Mouse (Mus musculus): ENCODE data around the gene Rapgef5.

The Rapgef5 gene

DNA sequence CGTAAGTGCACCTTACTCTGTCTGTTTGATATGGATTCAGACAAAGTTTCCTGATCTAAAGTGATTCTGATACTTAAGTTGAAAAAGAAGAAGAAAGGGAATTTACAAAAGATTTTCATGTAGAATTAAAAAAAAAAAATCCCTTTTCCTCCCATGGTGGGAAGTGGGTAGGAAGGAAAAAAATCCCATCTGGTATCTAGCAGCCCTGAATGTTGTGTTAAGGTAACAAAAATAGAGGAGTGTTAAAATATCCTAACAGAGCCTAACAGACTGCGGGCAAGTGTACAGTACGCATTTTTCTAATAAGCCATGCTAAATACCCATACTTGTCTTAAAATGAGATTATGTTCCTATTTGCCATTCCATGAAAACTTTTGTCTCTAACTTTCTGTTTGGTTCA is 150.1 kb downstream of the Rapgef5 start:
- in situ Hi-C loops (cut with MseI, MboI) = no loop called here

DNA sequence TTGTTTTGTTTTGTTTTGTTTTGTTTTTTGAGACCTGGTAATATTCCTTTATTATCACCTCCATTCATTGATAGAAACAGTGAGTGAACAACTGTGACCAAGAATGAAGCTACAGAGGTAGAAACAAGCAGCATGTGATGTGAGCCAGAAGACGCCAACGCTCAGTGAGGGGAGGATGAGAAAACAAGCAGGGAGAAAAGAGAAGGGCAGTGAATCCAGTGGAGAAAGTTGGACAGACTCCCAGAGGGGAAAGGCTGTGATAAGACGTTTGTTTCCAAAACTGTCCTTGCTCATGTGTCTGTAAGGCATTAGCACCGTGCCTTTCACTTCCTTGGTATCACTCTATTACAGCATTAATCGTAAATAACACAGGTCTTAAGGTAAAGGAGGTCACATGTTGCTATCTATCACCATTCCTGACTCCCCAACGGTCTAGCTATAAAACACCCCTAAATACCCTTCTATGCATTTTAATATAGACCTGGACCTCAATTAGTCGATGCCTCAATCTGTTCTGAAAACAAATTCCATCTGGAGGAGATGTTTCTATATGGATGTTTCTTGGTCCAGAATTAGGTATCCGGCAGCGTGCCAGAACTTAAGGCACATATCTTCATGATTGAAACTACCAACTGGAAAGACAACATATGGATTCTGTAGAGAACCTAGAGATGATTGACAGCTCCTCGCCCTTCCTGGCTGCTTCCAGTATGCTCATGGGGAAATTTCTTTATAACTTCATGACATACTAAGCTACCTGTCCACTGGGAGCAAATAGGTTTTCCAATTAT is 153.5 kb downstream of the Rapgef5 start:
- in situ Hi-C loops (cut with MseI, MboI) = no loop called here

DNA sequence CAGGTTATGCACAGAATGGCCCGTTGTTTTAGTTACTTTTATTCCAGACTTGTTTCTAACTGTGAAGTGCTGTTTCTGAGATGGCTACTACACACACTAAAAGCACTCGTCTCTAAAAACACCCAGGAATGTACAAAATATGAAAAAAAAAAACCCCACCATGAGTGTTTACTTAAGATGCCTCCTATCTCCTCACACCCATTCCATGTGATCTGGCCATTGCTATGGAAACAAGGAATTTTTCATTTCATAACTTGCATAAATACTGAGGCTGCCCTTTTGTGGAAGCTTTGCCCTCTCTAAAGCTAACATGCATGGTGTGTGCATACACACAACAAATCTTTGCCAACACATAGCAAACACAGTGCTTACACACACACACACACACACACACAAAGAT is 156.9 kb downstream of the Rapgef5 start:
- in situ Hi-C loops (cut with MseI, MboI) = no loop called here

DNA sequence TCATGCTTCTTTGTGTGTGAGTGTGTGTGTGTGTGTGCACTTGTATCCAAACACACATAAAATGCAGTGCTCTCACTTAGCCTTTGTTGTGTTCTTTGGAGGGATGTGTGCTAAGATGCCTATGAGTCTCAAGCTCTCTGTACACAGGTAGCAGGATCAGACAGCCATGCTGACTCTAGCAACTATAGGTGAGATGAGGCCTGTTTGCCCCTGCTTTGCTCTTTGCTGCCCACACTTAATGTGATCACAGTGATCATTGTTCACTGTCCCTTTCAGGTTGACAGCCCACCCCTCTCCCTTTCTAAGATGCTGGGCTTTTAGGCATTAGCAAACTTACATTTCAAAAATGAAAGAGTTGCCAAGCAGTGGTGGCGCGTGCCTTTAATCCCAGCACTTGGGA is 158.2 kb downstream of the Rapgef5 start:
- in situ Hi-C loops (cut with MseI, MboI) = no loop called here

DNA sequence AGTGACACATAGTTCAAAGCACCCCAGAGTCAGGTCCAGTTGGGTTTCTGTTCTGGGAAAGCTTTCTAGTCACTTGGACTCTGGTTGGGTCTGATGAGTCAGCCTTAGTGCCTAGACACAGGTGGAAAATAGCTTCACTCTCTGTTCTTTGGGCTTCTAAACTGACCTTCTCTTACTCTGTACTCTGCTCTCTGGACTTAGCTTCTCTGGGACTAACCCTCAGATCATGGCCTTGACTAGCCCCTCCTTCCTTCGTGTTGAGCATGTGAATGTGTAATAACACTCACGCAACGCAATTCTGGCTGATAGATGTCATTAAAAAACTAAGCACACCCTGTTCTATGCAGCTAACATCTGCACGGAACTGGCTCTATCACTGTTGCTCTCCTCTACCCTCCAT is 160.0 kb downstream of the Rapgef5 start:
- in situ Hi-C loops (cut with MseI, MboI) = no loop called here

DNA sequence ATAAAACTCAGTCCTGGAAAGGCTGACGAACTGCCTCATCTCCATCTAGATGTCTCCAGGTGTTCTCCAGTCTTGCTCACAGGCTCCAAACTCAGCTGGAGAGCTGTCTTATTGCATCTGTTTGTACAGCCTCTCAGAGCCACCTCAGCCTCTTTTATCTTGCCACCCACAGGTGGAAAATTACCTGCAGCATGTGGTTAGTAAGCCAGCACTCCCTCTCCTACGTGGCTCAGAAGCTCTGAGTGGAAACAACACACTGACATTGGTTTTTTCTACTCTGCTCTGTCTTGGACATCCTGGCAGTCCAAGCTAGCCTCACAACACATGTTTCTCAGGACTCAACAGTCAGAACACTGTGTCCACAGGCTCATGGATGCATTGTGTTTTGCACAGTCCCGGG is 162.6 kb downstream of the Rapgef5 start:
- in situ Hi-C loops (cut with MseI, MboI) = no loop called here

DNA sequence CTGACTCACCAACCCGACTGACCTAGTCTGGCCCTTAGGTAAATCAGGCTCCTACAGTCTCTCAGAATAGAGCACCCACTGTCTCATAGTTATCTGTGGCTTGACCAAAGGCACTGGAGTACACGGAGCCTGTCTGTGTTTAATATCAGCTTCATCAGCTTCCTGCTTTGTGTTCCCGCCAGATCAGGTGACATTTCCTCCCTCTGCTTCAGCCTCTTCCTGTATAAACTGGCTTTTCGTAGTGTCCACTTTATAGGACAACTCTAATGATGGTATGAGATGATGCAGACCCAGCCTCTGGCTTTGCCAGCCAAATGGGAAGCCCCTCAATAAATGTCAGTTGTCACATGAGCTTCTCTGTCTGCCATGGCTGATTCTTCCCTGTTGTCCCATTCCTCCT is 163.5 kb downstream of the Rapgef5 start:
- in situ Hi-C loops (cut with MseI, MboI) = no loop called here

DNA sequence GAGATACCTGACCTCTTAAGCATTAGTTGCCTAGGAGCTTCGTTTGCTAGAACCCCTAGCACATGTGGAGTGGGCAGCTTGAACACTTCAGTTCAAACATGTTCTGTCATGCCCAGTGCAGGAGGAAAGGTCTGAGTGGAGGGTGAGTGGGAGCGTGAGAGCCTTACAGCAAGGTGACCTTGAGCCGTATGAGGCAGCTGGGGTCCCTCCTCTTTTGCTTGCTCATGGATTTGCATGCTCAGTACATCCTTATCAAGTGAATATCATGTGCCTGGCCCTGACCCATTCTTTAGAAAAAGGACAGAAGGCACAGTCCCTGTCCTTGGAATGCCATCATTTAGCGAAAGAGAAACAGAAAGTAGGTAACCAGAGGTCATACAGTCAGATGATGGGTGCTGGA is 165.0 kb downstream of the Rapgef5 start:
- in situ Hi-C loops (cut with MseI, MboI) = no loop called here

DNA sequence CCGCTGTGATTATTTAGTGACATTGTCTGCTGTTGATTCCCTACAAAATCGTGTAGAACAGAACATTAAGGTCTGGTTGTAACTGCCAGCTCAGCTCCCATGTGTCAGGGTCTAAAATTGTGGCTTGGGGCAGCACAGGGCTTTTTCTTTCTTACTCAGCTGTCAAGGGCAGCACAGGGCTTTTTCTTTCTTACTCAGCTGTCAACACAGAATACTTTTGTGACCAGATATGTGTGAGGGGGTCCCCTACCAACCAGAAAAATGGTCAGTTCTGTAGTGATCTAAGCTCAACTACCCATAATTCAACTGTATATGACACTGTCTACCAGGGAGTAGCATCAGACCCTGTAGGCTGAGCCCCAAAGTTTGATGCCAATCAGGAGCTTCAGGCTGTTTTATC is 167.1 kb downstream of the Rapgef5 start:
- in situ Hi-C loops (cut with MseI, MboI) = no loop called here

DNA sequence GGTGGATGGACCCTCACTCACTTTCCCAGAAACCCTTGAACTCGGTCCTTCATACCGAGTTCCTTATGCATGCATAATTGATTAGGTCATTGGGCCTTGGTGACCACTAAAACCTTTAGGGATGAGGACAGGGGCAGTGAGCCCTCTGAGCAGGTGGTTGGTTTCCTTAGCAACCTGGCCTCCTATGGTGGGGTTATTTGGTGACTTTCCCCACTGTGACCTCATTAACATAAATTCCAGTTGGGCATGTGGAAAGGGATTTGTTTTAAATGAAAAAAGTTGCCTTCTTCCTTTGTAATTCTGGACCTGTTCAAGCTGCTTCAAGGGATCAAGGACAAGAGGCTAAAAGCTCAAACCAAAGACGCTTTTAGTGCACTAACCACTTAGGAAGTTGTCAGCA is 167.7 kb downstream of the Rapgef5 start:
- in situ Hi-C loops (cut with MseI, MboI) = no loop called here

DNA sequence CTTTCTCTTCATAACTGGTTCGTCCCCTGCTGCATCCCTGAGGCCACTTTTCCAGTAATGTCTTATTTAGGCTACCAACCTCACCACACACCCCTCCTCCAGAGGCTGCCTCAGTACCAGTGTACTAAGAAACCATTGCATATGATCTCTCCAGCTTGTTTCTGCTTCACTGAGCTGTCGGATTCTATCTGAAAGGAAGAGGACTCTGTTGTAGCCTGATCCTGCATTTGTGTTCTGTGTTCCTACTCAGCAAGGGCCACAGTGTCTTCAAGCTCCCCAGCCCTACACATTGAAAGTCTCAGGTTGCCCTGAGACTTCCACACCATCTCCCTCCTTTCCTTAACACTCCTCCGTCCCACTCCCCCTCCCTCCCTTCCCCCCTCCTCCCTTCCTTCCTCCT is 168.5 kb downstream of the Rapgef5 start:
- in situ Hi-C loops (cut with MseI, MboI) = no loop called here

DNA sequence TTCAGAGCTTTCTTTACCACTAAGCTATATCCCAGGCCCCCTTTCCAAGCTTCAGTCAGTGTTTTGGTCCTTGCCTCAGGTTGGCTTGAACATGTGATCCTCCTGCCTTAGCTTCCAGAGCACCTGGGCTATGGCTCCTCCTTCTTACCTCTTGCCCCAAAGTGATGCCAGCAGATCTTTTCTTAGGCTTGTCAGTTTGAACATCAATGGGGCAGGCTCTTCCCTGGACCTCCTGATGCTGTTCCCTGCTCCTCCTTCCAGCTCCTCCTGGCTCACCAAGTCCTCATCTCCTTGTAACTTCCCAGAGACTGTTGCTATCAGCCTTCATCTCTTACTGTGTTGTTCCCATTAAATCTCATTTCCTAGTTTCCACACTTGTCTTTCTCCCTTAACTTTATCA is 169.1 kb downstream of the Rapgef5 start:
- in situ Hi-C loops (cut with MseI, MboI) = no loop called here

DNA sequence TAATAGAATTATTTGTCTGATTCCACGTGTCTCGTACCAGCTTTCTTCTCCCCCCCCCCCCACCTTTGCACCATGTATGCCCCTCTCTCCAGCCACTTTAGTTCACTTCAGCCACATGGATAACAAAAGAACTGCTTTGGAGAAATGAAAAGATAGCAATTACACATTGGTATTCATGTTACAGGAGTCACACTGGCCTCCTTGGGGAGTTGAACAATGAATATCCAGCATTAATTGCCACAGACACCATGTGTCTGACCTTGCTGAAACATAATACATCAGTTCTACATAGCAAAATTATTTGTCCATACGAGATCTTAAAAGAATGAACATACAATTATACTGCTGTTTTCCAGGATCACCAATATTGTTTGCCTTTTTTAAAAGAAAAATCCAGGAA is 170.5 kb downstream of the Rapgef5 start:
- in situ Hi-C loops (cut with MseI, MboI) = no loop called here

DNA sequence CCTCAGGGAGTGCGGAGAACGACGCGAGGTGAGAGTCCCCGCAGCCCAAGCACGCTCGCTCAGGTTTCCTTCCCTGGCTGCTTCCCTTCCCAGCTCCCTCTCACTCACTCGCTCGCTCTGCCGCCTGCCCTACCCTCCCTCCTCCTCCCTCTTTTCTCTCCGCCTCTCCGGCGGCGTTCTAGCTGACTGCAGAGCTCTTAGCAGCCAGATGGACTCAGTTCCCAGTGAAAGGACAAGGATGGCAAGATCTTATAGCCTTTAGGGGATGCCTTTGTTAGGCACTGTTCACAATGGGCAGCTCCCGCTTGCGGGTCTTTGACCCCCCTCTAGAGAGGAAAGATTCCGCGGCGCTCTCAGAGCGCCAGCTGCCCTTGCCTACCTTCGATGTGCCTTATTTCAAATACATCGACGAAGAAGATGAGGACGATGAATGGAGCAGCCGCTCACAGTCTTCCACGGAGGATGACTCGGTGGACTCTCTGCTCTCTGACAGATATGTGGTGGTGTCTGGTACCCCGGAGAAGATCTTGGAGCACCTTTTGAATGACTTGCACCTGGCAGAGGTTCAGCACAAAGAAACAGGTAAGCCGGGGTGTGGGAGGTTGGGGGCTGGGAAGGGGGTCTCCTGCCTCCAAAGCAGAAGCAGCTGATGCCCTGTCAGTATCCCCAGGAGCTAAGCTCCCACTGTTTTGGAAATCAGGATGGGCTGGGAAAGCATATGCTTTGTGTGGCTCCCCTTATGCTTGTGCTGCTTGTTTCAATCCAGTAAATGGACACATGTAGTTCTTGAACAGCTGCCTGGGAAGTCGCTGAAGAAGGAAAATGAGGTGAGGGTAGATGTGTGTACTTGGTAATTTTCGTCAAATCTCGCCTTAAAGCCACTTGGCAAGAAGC is 172.6 kb downstream of the Rapgef5 start:
- in situ Hi-C loops (cut with MseI, MboI) = no loop called here

DNA sequence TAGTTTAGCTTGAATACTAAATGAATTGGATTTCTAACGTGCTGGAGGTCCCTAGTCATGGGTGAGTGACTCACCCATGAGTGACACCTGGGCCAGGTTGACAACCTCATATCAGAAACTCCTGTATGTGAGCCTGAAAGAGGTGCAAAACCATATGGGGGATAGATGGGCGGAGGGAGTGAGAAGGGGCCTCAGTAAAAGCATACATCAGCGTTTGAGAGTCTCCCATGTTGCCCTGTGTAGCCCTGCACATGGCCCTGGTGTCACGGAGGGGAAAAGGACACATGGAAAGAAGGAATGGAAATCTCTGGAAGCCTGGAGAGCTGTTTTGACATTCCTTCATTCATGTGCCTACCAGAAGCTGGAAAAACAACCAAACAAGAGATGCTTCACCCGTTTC is 175.1 kb downstream of the Rapgef5 start:
- in situ Hi-C loops (cut with MseI, MboI) = no loop called here

DNA sequence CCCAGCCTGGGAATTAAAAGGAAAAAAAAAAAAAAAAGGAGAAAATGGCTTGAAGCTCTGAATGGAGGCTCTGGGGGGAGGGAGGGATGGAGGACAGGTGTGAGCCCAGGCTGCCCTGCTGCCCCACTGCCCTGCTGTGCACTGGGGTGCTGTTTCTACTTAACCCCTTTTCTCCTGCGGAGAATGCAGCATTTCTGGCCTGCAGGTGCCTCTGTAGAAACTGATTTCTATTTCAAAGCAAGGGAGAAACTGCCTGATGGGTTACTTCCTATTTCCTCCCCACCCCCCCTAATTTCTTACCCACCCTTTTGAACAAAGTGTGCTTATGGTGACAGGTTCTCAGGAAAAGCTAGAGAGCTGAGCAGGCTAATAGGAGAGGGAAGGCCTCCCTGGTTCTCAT is 176.5 kb downstream of the Rapgef5 start:
- in situ Hi-C loops (cut with MseI, MboI) = no loop called here

DNA sequence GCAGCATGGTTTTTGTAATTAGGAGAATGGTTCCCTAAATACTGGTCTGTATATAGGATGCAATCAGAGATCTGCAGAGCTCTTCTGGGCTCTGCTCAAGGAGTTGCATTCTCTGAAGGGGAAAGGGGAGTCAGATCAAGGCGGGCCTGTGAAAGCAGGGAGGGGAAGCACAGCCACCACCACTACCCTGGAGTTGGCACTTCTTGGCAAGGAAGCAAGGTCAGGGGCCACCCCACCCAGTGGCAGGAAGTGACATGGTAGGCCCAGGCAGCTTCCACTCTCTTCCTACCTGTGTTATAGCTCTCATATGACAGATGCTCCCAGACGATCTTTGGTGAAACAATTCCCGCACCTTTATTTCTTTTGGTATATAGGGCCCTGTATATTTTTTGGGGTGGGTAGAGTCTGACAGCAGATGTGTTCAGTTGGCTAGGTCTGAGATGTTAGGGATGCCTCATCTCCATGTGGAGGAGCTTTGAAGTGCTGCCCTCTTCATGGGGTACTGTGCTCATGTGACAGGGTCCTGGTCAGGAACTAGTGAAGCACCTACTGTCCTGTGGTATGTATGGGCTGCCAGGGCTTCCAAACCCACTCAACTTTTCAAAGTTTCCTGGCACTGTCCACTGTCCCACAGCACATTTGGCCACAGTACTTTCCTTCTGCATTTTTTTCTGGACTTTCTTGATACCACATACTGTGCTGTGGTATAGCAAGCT is 183.8 kb downstream of the Rapgef5 start:
- in situ Hi-C loops (cut with MseI, MboI) = no loop called here

DNA sequence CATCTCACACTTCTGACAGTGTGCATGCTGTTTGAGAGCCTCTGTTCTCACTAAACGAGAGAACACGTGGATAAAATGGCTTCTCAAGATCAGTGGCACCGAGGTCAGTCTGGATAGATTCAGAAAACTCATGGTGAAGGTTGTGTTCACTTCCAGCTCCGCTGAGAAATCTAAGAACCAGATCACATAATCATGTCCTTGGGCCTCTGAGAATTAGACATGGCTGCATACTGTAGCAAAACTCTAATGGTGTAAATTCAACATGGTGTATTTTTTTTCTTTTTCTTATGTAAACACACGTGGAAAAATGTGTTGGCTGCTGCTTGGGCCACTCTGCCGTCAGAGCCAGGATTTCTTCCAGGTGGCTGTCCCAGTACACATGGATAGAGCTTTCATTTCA is 184.6 kb downstream of the Rapgef5 start:
- in situ Hi-C loops (cut with MseI, MboI) = no loop called here

DNA sequence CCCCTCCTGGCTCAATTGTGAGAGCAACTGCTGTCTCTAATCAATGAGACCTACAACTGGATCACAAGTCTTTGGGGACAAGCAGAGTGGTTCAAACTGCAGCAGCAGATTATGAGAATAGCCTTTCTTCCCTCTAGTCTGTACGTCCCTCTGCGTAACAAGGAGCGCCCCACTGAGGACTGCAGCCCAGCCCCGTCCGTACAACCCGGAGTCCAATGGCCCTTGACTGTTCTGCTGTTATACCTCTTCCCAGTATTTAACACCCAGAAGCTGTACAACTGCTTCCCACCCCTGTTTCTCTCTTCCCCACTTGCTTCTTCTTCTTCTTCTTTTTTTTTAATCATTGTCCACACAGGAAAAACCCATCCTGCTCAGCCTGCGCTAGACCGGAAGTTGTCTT is 186.0 kb downstream of the Rapgef5 start:
- in situ Hi-C loops (cut with MseI, MboI) = no loop called here

DNA sequence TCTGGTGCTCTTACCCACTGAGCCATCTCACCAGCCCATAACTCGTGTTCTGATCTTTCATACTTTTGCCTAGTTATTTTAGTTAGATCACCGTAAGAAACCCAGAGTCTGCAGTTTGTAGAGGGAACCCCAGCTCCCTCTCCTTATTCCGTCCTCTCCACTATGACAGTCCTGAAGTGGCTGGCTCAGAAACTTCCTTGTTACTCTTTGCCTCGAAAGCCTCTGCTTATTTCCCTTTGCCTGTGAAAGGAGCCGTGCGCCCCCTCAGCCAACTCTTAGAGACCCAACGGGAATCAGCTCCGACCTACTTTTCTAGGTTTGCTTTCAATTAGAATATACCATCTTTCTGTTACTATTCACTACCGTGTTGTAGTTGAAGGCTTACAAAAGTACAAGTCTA is 186.6 kb downstream of the Rapgef5 start:
- in situ Hi-C loops (cut with MseI, MboI) = no loop called here

DNA sequence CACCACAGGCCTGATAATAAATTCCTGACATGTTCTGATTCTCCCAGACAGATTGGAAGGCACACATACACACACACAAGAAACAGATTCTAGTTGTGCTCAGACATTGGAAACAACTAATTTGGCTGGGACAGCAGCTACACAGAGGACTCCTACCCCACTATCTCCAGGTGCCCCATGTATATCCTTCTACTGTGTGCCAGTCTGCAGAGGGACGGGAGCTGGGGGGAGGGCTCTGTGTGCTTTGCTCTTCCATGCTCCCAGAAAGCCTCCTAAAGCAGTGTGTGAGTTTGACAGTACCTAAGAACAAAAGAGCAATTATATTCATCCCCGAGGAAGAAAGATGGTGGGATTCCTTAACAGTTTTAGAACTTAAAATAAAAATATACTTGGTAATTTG is 187.1 kb downstream of the Rapgef5 start:
- in situ Hi-C loops (cut with MseI, MboI) = no loop called here

DNA sequence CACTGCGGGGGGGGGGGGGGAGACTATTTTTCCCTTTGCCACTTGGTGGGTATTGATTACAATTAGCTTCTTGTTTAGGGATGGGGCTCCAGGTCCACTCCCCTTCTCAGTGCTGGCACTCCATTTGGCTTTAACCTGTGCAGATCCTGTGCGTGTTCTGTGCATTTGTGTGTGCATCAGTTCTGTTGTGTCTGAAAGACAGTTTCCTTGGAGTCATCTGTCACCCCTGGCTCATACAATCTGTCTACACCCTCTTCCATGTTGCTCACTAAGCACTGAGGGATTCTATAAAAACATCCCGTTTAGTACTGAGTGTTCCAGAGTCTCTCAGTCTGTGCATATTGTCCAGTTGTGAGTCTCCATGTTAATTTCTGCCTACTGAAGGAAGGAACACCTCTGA is 189.0 kb downstream of the Rapgef5 start:
- in situ Hi-C loops (cut with MseI, MboI) = no loop called here
